Mouse (Mus musculus): ENCODE data around the gene Myadm. TPM values are rescaled to one million over a fixed set of nuclear protein-coding genes. Genes with fewer than 3 reads are reported as not detected.
"Not testable (repeated sequence)": the region's sequence is repeated elsewhere in the genome, so short reads cannot be mapped to it uniquely, and the experiment has no call there.

The Myadm gene
- total RNA-seq, 2 experiments from 2014 or later = 71.6 to 100 TPM

DNA sequence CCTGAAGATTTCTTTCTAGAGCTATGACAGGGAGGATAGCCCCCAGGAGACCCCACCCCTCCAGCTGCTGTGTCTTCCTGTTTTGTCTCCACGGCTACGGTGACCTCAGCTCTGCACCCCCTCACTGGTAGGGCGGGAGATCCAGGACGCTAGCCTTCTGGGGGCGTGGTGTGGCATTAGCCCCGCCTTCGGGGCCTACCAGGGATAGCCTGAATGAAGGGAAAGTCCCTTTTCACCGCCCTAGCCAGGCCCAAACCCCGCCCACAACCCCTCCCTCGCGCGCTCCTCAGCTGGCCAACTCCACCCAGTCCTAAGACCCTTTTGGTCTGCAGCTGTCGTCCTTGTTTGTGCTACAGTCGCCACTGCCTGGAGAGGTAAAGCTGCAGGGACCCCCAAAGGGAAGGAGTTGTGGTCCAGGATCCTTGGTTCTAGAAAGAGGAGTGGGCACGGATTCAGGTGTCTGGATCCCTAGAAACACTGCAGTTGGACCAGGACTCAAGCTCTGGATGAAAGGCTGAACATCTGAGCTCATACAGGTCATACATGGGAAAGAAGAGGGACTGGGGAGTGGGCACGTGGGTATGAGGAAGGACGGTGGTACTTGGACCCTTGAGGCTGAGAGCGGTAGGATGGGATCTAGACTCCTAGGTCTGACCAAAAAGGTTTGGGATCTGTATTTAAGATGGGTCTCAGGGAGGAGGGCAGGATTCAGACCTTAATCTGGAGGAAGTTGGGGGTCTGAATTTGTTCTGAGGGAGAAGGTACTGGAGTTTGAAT lies 1.6 kb downstream of the Myadm start:
- peak; percentile 93 for DNase-seq

DNA sequence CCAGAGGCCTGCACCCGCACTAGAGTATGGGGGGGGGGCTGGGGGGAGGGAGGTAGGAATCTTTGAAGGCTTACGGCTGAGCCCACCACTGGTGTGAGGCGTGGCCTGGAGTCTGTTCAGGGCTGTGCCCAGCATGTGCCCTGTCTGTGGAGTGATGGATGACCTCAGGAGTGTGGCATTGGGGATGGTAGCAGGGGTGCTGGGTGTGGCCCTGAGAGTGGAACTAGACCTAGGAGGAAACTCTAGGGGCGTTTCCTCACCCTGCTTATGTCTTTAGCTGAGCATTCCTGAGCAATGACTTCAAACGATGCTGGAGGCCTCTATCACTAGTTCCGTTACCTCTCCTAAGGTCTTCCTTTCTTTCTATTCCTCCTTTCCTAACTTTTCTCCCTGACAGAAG lies 2.3 kb downstream of the Myadm start:
- no peak for DNase-seq

- DNase-seq = no peak
Measured at GRCm38 (mm10) chr7:3291764-3292163, 2.9 kb downstream of the Myadm start.

DNA sequence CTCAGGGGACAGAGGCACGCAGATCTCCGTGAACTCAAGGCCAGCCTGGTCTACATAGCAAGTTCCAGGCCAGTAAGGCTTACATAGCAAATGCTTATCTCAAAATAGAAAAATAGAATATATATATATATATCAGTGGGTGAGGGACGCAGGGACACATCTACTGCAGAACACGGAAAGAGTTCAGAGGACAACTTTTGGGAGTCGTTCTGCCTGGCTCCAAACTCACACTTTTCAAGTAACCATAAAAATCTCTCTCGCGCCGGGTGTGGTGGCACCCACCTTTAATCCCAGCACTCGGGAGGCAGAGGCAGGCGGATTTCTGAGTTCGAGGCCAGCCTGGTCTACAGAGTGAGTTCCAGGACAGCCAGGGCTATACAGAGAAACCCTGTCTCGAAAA lies 3.4 kb downstream of the Myadm start:
- not testable (repeated sequence) for DNase-seq

DNA sequence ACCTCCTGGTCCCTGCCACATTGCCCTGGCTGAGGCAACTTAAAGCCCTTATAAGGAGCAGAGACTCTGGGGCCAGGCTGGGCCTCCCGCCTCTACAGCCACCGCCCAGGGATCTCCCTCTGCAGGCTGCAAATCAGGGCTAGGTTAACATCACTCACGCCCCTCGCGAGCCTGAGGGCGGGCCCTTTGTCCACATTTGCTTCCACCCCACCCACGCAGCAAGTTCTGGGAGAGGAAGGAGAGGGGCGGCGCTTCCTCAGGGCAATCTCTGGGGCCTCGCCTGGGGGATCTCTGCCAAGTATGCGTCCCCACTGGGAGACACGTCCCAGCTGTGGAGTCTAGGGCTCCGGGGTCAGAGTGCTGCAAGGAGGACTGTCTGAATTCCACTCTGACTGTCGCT lies 3.9 kb downstream of the Myadm start:
- DNase-seq = peak; percentile 81

DNA sequence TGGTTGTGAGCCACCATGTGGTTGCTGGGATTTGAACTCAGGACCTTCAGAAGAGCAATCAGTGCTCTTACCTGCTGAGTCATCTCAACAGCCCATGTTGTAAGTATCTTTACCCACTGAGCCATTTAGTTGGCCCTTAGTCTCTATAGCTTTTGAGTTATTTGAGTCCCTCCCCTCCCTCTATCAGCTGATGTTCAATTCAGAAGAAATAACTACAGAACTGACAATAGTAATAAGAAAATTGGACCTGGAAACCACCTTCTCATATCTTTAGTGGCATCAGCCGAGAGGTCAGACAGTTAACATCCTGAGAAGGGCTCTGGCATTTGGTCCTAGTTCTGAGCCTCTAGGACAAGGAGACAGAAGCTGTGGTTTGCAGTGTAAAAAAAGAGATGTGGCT lies 5.9 kb downstream of the Myadm start:
- DNase-seq = no peak

DNA sequence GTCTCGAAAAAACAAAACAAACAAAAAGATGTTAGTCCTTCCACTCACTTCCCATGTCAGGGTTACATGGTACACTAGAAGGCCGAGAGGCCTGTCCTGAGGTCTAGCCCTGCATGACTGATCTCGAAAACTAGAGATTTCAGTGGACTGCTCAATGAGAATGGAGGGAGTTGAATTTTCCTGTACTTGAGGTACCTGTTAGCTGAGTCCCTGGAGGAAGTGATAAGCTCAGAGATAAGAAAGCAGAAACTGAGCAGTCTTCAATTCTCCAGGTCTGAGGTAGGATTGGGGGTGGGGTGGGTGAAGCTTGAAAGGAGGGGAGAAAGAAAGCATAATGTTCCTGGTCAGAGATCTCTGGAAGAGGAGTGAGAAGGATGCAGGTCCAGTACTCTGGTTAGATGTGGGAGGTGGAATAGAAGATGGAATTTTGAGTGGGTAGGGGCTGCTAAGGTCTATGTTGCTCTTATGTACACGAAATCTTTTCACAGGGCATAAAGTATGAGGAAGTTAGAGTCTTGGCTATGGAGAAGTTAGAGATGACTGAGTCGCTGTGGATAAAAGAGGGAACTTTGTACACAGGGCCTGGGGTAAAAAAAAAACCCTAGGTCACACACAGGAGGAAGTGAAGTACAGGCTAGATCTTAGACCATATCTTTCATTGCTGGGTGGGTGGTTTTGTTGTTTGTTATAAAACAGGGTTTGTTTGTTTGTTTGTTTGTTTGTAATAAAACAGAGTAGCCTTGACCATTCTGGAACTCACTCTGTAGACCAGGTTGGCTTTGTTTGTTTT lies 6.6 kb downstream of the Myadm start:
- no peak for DNase-seq

DNA sequence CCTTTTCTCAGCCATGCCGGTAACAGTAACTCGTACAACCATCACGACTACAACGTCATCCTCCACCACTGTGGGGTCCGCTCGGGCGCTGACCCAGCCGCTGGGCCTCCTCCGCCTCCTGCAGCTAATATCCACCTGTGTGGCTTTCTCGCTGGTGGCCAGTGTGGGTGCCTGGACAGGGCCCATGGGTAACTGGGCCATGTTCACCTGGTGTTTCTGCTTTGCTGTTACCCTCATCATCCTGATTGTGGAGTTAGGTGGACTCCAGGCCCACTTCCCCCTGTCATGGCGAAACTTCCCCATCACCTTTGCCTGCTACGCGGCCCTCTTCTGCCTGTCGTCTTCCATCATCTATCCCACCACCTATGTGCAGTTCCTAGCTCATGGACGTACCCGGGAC lies 7.8 kb downstream of the Myadm start:
- no peak for DNase-seq

DNA sequence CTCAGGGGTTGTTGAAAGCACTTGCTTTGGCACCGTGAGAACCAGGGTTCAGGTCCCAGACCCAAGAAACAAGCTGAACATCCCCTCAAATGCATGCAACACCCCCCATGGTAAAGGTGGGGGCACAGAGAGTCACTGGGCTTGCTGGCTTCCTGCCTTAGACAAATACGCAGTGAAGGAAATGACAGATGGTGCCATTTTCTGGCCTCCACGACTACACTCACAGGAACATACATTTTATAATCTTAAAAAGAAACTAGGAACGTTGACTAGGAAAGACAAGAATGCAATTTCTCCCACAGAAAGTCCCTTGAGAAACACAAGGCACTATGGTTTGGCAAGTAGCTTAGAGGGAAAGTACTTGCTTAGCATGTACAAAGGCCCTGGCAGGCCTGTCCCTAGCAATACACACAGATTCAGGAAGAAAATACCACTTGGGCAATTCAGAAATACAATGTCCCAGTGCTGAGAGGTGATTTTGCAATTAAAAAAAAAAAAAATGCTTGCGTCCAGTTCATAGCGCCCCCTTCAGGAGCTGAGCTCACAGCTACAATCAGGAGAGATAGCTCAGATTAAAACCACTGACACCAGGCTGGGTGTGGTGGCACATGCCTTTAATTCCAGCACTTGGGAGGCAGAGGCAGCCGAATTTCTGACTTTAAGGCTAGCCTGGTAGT lies 11.2 kb downstream of the Myadm start:
- DNase-seq = no peak

GRCm38 (mm10) chr7:3300891-3301627 lies 12.2 kb downstream of the Myadm start:
- DNase-seq = no peak

DNA sequence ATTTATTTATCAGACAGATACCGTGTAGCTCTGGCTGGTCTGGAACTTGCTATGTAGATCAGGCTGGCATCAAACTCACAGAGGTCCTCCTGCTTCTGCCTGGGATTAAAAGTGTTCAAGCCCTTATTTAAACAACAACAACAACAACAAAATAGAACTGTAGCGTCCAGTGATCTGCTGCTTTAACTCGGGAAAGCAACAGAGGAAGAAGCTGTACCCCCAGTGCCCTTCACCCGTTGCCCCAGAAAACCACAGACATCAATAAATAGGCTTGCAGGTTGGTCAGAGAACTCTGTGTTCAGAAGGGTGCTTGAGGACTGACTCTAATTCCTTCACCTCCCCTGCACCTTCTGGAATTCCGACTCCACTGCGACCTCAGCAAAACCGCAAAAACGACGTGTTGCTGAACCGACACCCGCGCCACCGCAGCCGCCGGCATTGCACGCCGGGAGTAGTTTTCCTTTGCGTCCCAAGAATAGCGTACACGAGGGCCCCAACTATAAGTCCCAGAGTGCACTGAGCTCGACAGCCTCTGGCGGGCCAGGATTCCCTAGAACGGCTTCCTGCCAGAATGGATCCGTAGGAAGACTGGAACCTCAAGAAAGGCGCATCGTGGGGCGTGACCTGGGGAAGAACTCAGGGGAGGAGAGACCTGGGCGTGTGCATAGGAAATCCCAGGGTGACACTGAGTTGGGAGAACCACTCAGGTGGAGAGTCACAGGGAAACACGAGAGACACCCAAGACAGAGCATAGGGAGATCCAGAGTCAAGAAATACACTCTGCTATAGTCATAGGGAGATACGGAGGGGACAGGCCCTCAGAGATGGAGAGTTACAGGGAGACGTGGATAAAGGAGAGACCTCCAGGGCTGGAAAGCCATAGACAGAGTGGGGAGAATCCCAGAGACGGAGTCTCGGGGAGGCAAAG lies 13.0 kb downstream of the Myadm start:
- DNase-seq = peak; percentile 30

- DNase-seq = no peak
Measured at GRCm38 (mm10) chr7:3302556-3303275, 13.8 kb downstream of the Myadm start.

DNA sequence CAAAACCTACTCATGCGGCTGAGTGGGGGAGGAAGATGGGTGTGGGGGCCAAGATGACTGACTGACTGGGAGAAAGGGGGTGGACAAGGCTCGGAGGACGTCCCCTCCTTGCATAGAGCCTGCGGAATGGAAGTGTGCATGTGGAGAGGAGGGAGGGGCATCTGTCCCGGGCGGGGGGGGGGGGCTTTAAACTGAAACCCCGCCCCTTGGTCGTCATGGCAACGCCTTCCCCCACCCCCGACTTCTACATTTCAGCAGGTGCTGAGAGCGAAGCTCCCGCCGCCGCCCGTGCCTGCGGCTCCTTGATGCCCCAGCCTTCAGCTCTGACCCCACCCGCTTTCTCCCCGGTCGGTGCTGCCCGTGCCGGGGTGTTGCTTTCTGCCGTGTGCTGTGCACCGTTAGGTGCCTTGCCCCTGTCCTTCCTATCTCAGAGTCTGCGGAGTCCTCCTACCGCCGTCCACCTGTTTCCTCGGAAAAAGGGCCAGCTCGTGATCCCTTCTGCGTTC lies 14.4 kb downstream of the Myadm start:
- peak; percentile 45 for DNase-seq

DNA sequence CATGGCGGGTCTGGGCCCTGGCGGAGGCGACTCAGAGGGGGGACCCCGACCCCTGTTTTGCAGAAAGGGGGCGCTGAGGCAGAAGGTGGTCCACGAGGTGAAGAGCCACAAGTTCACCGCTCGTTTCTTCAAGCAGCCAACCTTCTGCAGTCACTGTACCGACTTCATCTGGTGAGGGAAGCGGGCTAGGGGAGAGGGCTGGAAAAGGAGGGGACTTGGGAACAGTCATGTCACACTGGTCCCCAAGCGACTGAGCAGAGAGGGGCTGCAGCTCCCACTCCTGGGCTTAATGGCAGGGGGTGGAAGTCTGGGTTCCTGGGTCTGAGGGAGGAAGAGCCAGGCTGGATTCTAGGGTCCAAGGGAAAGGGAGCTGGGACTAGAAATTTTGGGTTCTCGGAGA lies 14.9 kb downstream of the Myadm start:
- no peak for DNase-seq

GRCm38 (mm10) chr7:3304298-3304697 lies 15.4 kb downstream of the Myadm start:
- no peak for DNase-seq

DNA sequence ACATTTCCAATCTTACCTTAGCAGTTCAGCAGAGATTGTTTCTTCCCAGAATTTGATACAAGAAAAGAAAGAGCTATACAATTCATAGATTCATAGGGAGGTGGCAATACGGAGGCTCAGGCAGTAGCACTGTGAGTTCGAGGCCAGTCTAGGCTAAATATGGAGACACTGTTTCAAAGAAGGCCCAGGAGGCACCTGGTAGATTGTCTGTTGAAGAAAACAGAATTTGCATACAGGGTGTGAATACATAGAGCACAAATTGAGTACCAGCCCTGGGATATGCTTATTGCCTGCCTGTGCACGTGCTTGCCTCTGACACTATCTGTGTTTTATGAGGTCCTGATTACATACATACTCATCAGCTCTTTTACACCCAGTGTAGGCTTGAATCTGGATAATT lies 17.5 kb downstream of the Myadm start:
- DNase-seq = no peak

DNA sequence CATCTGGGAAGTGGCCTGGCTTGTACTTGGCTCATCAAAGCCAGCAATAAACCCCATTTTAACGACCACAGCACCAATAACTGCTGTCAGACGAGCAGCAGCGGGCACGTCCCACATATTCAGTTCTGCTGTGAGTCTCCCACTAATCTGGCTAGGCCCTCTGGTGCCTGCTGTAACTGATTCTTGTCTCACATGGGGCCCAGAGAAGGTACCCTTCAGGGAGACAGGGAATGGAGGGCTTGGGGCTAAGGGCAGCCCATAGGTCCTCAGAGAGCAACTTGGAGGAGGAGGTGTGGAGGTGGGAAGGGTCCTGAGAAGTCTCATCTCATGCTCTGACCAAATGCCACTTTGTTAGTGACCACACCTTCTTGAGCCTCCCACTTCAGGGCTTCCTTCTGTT lies 19.8 kb downstream of the Myadm start:
- DNase-seq = no peak

DNA sequence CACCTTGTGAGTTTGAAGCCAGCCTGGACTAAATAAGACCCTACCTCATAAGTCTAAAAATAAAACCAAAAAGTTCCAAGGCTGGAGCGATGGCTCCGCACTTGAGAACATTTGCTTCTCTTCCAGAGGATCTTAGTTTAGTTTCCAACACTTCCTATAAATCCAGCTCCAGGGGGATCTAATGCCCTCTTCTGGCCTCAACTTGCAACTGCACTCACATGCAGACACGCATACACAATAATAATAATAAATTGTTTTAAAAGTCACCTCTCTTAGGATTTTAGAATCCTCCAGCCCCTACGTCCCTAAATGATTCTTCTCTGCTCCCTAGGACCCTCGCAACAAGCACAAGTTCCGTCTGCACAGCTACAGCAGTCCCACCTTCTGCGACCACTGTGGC lies 21.4 kb downstream of the Myadm start:
- no peak for DNase-seq

DNA sequence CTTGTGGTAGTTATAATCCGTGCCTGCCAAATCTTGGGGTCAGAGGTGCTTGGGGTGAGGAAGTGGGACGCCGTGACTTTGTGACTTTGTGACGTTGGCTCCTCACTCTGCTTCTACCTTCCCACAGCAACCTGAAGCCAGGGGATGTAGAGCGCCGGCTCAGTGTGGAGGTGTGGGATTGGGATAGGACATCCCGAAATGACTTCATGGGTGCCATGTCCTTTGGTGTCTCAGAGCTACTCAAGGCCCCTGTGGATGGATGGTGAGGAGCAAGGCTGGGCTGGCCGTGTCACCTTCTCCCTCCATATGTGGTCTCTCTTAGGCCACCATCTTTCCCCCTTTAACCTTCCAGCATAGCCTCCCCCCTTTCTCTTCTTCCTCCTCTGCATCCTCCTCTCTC lies 24.7 kb downstream of the Myadm start:
- DNase-seq = no peak

- DNase-seq = no peak
Measured at GRCm38 (mm10) chr7:3314121-3314520, 25.2 kb downstream of the Myadm start.
